Mouse (Mus musculus) ES-Bruce4 (cell line): ENCODE measurements at regions not wholly inside any gene's neighbourhood (a gene's known extent, or its start where the extent isn't known, plus 50 kb on each side); places are given as distances from the start of the nearest gene placed in this dataset.
A peak's percentile ranks its signal among the peaks of the same experiment; 100 is the strongest.

Experiments used
- CTCF ChIP-seq: IDR thresholded peaks from one replicate; pipeline ENCODE4 v1.8.1; 2011; ENCODE audit warnings: low read depth, low read length
- EP300 ChIP-seq: IDR thresholded peaks from 2 replicates; pipeline ENCODE4 v1.6.1; 2011; ENCODE audit warnings: low read depth, low read length; ENCODE audit not compliant: insufficient read depth

- 0 out of 2 replicates have a peak, but pooled peaks have one; percentile 15 for TF ChIP-seq EP300
- no peak for TF ChIP-seq CTCF
Measured at GRCm38 (mm10) chr11:7533327-7533726, 319.6 kb upstream of the Igfbp3 start.
